Mouse (Mus musculus): ENCODE data around the gene Eif3i. TPM values are rescaled to one million over a fixed set of nuclear protein-coding genes. Genes with fewer than 3 reads are reported as not detected.
A peak's percentile ranks its signal among the peaks of the same experiment; 100 is the strongest.

The Eif3i gene
- polyA plus RNA-seq, 1 experiment, result 185 TPM

GRCm38 (mm10) chr4:129639221-129639620 lies 38.8 kb upstream of the Eif3i start:
- Histone ChIP-seq H3K36me3 (ENCODE audit: control insufficient read depth, insufficient read depth, low read length) (peaks cover 18% of the 10 kb centered on the region), H3K4me3 (ENCODE audit: extremely low read depth, insufficient read depth, insufficient read length) (no peak overlapping the region), H3K27me3 (ENCODE audit: control insufficient read depth, insufficient read depth, low read length) (no peaks in the 10 kb centered on the region), H3K4me1 (ENCODE audit: control insufficient read depth, insufficient read depth, insufficient read length) (peaks cover 4% of the 10 kb centered on the region; the same call in 1 of the 2 replicates), H3K27ac (ENCODE audit: insufficient read depth, low read length) (no peak overlapping the region)
- TF ChIP-seq POLR2A (IDR thresholded peaks at IDR 0.05; ENCODE audit: low read depth, low read length), result no peak
- no peak for TF ChIP-seq CTCF (IDR thresholded peaks at IDR 0.05; ENCODE audit: extremely low read depth, insufficient read depth, insufficient read length, insufficient replicate concordance)
- DNase-seq (ENCODE audit: low read depth in 1 of 2, low spot score in 2 of 2), result no peak
- WGBS, result 87% methylated on average over 15 of the region's 15 CpGs

- 91% methylated on average over 6 of the region's 6 CpGs for WGBS
- no peak for TF ChIP-seq POLR2A (IDR thresholded peaks at IDR 0.05; ENCODE audit: low read depth, low read length)
- no peak for TF ChIP-seq CTCF (IDR thresholded peaks at IDR 0.05; ENCODE audit: extremely low read depth, insufficient read depth, insufficient read length, insufficient replicate concordance)
Measured at GRCm38 (mm10) chr4:129633852-129634251, 33.4 kb upstream of the Eif3i start.

DNA sequence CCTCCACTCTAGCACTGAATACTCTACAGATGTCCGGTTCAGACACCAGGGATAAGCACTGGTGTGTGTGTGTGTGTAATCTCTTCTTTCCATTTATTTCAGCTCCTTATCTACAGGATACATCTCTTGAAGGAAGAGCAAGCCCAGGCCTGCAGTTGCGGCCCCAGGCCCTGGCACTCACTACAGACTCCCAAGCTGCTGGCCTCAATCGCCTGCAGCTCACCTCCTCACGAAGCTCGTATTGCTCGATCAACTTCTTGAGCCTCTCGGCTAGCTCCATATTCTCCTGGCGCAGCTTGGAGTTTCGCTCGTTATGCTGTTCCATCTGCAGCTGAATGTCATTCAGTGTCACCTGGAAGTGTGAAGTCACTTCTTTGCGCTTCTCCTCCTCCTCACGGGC lies 31.4 kb upstream of the Eif3i start:
- no peak overlapping the region for H3K27ac ChIP-seq (ENCODE audit: insufficient read depth, low read length)
- no peaks in the 10 kb centered on the region for H3K4me1 ChIP-seq (ENCODE audit: control insufficient read depth, insufficient read depth, insufficient read length)
- TF ChIP-seq CTCF (IDR thresholded peaks at IDR 0.05; ENCODE audit: extremely low read depth, insufficient read depth, insufficient read length, insufficient replicate concordance), result no peak
- TF ChIP-seq POLR2A (IDR thresholded peaks at IDR 0.05; ENCODE audit: low read depth, low read length), result no peak
- DNase-seq (ENCODE audit: low read depth in 1 of 2, low spot score in 2 of 2), result no peak
- H3K36me3 ChIP-seq (ENCODE audit: control insufficient read depth, insufficient read depth, low read length), result peaks cover 48% of the 10 kb centered on the region
- H3K27me3 ChIP-seq (ENCODE audit: control insufficient read depth, insufficient read depth, low read length), result no peaks in the 10 kb centered on the region
- H3K4me3 ChIP-seq (ENCODE audit: extremely low read depth, insufficient read depth, insufficient read length), result no peak overlapping the region
- 91% methylated on average over 12 of the region's 12 CpGs for WGBS

More at GRCm38 (mm10) chr4:129633852-129634251, 33.4 kb upstream of the Eif3i start:
- H3K36me3 ChIP-seq (ENCODE audit: control insufficient read depth, insufficient read depth, low read length), result peaks cover 47% of the 10 kb centered on the region
- no peak overlapping the region for H3K4me3 ChIP-seq (ENCODE audit: extremely low read depth, insufficient read depth, insufficient read length)
- no peak for DNase-seq (ENCODE audit: low read depth in 1 of 2, low spot score in 2 of 2)
- H3K4me1 ChIP-seq (ENCODE audit: control insufficient read depth, insufficient read depth, insufficient read length), result no peaks in the 10 kb centered on the region
- H3K27ac ChIP-seq (ENCODE audit: insufficient read depth, low read length), result no peak overlapping the region
- no peaks in the 10 kb centered on the region for H3K27me3 ChIP-seq (ENCODE audit: control insufficient read depth, insufficient read depth, low read length)

- 87% methylated on average over 4 of the region's 4 CpGs for WGBS
- no peak for DNase-seq (ENCODE audit: low read depth in 1 of 2, low spot score in 2 of 2)
- peaks cover 43% of the 10 kb centered on the region for H3K36me3 ChIP-seq (ENCODE audit: control insufficient read depth, insufficient read depth, low read length)
- H3K27ac ChIP-seq (ENCODE audit: insufficient read depth, low read length), result no peak overlapping the region
- H3K27me3 ChIP-seq (ENCODE audit: control insufficient read depth, insufficient read depth, low read length), result no peaks in the 10 kb centered on the region
- no peak overlapping the region for H3K4me3 ChIP-seq (ENCODE audit: extremely low read depth, insufficient read depth, insufficient read length)
- no peak for TF ChIP-seq CTCF (IDR thresholded peaks at IDR 0.05; ENCODE audit: extremely low read depth, insufficient read depth, insufficient read length, insufficient replicate concordance)
- no peak for TF ChIP-seq POLR2A (IDR thresholded peaks at IDR 0.05; ENCODE audit: low read depth, low read length)
- H3K4me1 ChIP-seq (ENCODE audit: control insufficient read depth, insufficient read depth, insufficient read length), result no peaks in the 10 kb centered on the region
Measured at GRCm38 (mm10) chr4:129630944-129631343, 30.5 kb upstream of the Eif3i start.

DNA sequence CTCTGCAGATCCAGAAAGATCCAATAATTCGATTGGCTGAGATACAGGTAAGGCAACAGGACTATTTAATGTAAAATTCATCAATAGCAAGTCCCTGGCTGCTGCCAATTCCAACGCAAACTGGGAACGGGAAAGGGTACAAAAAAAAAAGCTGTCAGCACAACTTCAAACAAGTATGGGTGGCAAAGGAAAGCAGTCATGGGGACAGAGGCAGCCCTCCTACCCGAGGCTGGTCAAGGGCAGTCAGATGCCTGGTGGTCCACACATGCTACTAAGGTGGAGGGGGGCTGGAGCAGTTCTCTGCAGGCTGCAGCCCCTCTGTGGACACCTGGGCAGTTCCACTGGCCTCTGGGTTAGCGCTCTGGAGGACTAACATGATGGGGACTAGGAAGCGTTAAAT lies 25.6 kb upstream of the Eif3i start:
- no peak overlapping the region for H3K4me3 ChIP-seq (ENCODE audit: extremely low read depth, insufficient read depth, insufficient read length)
- TF ChIP-seq POLR2A (IDR thresholded peaks at IDR 0.05; ENCODE audit: low read depth, low read length) (no peak), CTCF (IDR thresholded peaks at IDR 0.05; ENCODE audit: extremely low read depth, insufficient read depth, insufficient read length, insufficient replicate concordance) (no peak)
- H3K4me1 ChIP-seq (ENCODE audit: control insufficient read depth, insufficient read depth, insufficient read length), result peaks cover 10% of the 10 kb centered on the region; the same call in 1 of the 2 replicates
- no peak for DNase-seq (ENCODE audit: low read depth in 1 of 2, low spot score in 2 of 2)
- no peak overlapping the region for H3K27ac ChIP-seq (ENCODE audit: insufficient read depth, low read length)
- H3K36me3 ChIP-seq (ENCODE audit: control insufficient read depth, insufficient read depth, low read length), result peaks cover 21% of the 10 kb centered on the region
- H3K27me3 ChIP-seq (ENCODE audit: control insufficient read depth, insufficient read depth, low read length), result no peaks in the 10 kb centered on the region
- 86% methylated on average over 6 of the region's 6 CpGs for WGBS

DNA sequence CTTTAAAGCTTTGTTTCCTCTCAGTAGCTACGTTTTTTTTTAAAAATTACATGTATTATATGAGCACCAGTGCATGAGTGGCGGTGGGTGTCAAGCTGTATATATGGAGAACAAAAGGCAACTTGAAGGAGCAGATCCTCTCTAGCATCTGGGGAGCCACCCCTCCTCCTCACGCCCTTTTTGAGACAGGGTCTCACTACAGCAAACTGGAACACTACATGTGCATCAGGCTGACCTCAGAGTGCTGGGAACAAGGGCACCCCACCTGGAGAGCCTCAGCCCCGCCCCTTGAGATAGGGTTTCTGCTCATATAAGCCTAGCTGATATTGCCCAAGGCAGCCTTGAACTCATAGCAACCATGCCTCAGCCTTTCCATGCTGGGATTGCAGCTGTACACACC lies 25.0 kb upstream of the Eif3i start:
- Histone ChIP-seq H3K27me3 (ENCODE audit: control insufficient read depth, insufficient read depth, low read length) (no peaks in the 10 kb centered on the region), H3K4me1 (ENCODE audit: control insufficient read depth, insufficient read depth, insufficient read length) (peaks cover 10% of the 10 kb centered on the region; the same call in 1 of the 2 replicates), H3K36me3 (ENCODE audit: control insufficient read depth, insufficient read depth, low read length) (peaks cover 17% of the 10 kb centered on the region), H3K27ac (ENCODE audit: insufficient read depth, low read length) (peak overlapping the region; percentile 65; the same call in 1 of the 2 replicates), H3K4me3 (ENCODE audit: extremely low read depth, insufficient read depth, insufficient read length) (no peak overlapping the region)
- no peak for TF ChIP-seq CTCF (IDR thresholded peaks at IDR 0.05; ENCODE audit: extremely low read depth, insufficient read depth, insufficient read length, insufficient replicate concordance)
- TF ChIP-seq POLR2A (IDR thresholded peaks at IDR 0.05; ENCODE audit: low read depth, low read length), result no peak
- no peak for DNase-seq (ENCODE audit: low read depth in 1 of 2, low spot score in 2 of 2)
- 50% methylated on average over 4 of the region's 4 CpGs for WGBS

GRCm38 (mm10) chr4:129625029-129625370 lies 24.6 kb upstream of the Eif3i start:
- TF ChIP-seq POLR2A (IDR thresholded peaks at IDR 0.05; ENCODE audit: low read depth, low read length) (0 out of 2 replicates have a peak, but pooled peaks have one; percentile 17), CTCF (IDR thresholded peaks at IDR 0.05; ENCODE audit: extremely low read depth, insufficient read depth, insufficient read length, insufficient replicate concordance) (no peak)
- Histone ChIP-seq H3K27ac (ENCODE audit: insufficient read depth, low read length) (peak overlapping the region; percentile 65), H3K4me1 (ENCODE audit: control insufficient read depth, insufficient read depth, insufficient read length) (peaks cover 10% of the 10 kb centered on the region; the same call in 1 of the 2 replicates), H3K4me3 (ENCODE audit: extremely low read depth, insufficient read depth, insufficient read length) (peak overlapping the region; percentile 39; the same call in 1 of the 2 replicates), H3K36me3 (ENCODE audit: control insufficient read depth, insufficient read depth, low read length) (peaks cover 17% of the 10 kb centered on the region), H3K27me3 (ENCODE audit: control insufficient read depth, insufficient read depth, low read length) (no peaks in the 10 kb centered on the region)
- 0% methylated on average over 6 of the region's 6 CpGs for WGBS
- peak; percentile 61 to 78 for DNase-seq (ENCODE audit: low read depth in 1 of 2, low spot score in 2 of 2)
